Mouse (Mus musculus): ENCODE measurements around the gene 0610040J01Rik.
"Not testable (repeated sequence)": the region's sequence is repeated elsewhere in the genome, so short reads cannot be mapped to it uniquely, and the experiment has no call there.

The 0610040J01Rik gene

GRCm38 (mm10) chr5:63828380-63829185, 16.4 kb downstream of the 0610040J01Rik start:
- DNase-seq (ENCODE audit: low read depth), result no peak

DNA sequence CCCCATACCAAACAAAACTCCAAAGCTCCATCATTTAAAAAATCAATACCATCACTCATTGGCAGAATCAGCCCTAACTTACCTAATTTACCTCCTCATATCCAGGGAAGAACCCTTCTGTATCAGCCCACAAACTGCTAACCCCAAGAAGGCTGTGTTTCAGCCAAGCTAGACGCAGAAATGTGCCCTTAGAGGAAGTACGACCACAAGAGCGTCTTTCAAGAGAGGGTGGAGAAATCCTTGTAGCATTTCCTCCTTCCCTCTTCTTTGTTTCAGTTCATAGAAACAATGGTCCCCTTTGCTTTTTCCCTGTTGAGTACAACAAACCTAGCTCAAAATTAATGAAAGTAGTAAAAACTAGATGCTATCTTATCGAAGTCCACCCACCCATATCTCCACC, 18.9 kb downstream of the 0610040J01Rik start:
- DNase-seq (ENCODE audit: low read depth), result no peak

- no peak for DNase-seq (ENCODE audit: low read depth)
These were observed 21.8 kb downstream of the 0610040J01Rik start for GRCm38 (mm10) chr5:63833955-63834354.

- no peak for DNase-seq (ENCODE audit: low read depth)
These were observed 22.3 kb downstream of the 0610040J01Rik start for GRCm38 (mm10) chr5:63834435-63834834.

DNA sequence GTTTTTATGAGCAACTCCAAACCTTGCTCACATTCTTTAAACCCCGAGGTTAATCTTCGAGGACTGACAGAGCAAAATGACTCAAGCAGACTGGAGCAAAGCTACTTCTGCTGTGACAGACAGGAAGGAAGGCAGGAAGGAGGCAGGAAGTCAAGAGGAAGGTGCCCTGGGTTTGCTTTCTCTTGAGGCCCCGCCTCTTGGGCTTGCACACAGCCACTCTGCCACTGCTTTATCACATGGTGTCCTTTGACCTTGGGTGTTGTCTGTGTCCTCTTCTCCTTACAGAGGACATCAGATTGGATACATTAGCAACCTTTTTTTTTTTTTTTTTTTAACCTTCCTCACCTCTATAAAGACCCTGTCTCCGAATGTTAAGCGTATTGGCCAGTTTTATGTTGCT, 25.0 kb downstream of the 0610040J01Rik start:
- DNase-seq (ENCODE audit: low read depth), result no peak

DNA sequence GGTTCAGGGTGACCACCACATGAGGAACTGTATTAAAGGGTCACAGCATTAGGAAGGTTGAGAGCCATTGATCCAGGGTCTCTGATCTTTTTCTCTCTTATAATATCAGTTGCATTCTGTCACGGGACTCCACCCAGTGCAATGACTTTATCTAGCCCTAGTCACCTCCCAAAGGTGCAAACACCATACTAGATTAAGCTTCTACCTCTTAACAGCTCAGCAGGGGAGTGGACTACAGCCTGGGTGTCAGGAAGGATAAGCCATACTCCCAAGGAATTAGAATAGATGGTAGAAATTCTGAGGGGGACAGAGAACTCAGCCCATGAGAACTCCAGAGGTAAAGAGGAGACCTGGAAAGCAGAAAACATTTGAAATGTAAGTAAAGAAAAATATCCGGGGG, 25.7 kb downstream of the 0610040J01Rik start:
- no peak for DNase-seq (ENCODE audit: low read depth)

DNA sequence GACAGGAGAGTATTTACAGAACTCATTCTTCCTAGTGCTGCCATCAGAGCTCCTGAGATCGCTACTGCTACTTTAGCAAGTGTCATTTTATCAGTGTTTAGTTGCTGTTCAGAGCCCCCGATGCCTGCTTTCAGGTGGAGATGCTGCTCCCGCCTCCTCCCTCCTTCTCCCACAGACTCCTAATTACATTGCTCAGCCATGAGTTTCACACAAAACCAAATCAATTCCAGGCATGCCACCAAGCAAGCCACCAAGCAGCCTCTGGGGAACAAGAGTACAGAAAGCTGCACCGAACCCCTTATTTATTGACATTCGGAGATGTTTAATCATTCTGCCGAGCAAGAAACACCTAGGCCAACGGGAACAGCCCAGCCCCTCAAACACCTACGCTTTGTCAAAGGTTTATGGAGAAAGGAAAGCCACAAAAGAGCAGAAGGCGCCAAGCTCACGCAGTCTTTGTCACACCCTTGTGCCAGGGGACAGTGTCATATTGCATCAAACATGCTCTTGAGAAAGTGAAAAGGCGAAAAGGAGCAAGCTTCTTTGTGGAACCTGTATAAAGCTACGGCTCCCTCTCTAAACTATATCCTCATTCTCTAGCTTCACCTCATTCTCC, 27.7 kb downstream of the 0610040J01Rik start:
- no peak for DNase-seq (ENCODE audit: low read depth)

DNA sequence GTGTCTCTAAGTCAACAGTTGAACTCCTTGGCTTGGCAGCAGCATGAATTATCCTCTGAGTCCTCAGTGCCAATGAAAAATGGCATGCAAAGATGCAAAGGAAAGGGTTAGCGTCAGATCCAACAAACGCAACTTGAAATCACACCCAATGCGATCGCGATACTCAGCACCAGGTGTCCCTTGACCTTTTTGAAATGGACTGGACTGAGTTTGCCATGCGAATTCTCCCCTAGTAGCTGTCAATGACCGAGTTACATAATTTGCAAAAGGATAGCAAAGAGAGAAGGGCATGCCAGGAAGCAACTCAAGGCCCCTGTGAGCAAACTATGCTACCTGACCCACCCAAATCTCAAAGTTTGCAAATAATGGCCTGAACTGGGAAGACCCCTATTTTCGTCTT, 34.9 kb downstream of the 0610040J01Rik start:
- DNase-seq (ENCODE audit: low read depth), result no peak

- no peak for DNase-seq (ENCODE audit: low read depth)
These were observed 35.5 kb downstream of the 0610040J01Rik start for GRCm38 (mm10) chr5:63847541-63848226.

DNA sequence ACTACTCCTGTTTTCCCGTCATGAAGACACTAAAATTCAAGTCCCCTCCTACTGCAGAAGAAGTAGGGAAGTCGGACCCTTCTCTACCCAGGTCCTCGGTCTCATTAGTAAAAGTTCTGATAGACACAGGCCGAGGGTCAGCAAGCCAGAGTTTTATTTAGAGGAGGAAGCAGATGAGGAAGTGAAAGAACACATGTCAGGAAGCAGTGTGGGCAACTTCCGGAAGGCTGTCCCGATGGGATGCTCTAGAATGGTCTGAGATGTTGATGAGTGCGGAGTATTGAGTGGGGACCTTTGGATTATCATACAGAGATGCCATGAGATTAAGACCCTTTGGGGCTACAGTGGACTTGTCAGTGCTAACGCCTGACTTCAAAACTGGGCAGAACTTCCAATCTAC, 46.7 kb downstream of the 0610040J01Rik start:
- no peak for DNase-seq (ENCODE audit: low read depth)

DNA sequence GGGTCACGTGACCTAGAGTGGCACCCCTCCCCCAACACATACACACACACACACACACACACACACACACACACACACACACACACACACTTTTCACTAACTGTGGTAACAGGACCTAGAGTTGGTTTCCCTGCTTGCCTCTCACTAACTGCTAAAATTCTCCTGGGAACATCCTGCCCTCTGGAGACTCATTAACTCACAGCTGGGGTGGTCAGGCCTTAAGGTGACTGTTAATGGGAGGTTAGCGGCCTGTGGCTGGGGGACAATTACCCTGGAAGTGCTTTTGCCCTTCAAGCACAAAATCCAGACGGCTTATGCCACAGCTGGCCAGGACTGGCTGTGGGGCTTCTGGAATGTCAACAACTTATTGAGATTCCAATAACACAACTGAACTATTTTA, 55.3 kb downstream of the 0610040J01Rik start:
- DNase-seq (ENCODE audit: low read depth), result no peak

GRCm38 (mm10) chr5:63872176-63872932, 60.2 kb downstream of the 0610040J01Rik start:
- DNase-seq (ENCODE audit: low read depth), result no peak

DNA sequence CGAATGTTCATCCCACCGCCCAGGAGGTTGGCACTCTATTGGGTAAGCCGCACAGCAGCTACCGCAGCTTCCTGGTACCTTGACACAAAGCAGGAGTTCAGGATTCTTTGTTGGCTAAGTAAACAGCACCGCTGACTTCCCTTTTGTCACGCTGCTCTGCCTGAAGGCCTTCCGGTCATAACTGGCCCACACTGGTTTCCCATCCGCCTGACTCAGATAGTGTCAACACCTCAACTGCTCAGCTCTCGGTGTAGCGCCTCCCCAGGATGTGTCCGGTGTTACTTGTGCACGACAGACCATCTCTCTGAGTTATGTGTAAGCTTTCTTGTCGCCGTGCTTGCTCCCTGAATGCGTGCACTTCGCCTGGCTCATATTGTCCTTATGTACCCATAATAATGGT, 62.7 kb downstream of the 0610040J01Rik start:
- DNase-seq (ENCODE audit: low read depth), result no peak

DNA sequence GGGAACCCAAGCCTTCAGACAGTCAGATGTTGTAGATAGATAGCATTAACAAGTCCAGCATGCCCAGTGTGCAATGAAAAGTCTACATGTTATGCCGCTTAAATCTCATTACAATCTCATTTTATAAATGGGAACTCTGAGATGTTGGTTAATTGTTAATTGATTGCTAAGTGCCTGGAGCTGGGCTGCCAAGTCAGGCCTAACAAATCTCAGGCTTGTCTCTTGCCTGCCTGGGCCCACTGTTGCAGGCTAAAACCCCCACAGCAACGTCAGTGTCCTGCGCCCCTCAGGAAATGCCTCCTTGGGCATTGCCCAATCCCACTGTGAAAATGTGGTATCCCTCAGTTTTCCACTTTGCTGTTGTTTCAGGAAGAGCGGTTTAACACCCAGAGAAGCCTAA, 63.9 kb downstream of the 0610040J01Rik start:
- no peak for DNase-seq (ENCODE audit: low read depth)

GRCm38 (mm10) chr5:63879026-63879425, 66.9 kb downstream of the 0610040J01Rik start:
- DNase-seq (ENCODE audit: low read depth), result no peak

- no peak for DNase-seq (ENCODE audit: low read depth)
These were observed 74.1 kb downstream of the 0610040J01Rik start for GRCm38 (mm10) chr5:63886292-63886691.

GRCm38 (mm10) chr5:63886709-63887108, 74.5 kb downstream of the 0610040J01Rik start:
- DNase-seq (ENCODE audit: low read depth), result no peak

DNA sequence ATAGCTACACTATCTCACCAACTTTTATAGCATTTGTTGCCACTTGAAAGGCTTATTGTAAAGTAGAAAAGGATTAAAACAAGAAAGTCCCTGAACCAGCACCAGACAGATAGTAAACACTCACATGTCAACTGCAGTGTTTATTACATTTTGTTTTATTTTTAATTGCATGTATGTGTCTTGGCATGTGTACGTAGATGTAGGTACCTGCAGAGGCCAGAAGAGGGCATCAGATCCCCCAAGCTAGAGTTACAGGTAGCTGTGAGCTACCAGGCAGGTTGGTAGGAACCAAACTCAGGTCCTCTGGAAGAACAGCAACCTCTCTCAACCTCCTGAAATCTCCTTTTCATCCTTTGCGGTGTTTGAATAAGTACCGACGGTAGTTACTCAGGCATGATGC, 74.9 kb downstream of the 0610040J01Rik start:
- no peak for DNase-seq (ENCODE audit: low read depth)

GRCm38 (mm10) chr5:63891241-63891640, 79.1 kb downstream of the 0610040J01Rik start:
- no peak for DNase-seq (ENCODE audit: low read depth)

DNA sequence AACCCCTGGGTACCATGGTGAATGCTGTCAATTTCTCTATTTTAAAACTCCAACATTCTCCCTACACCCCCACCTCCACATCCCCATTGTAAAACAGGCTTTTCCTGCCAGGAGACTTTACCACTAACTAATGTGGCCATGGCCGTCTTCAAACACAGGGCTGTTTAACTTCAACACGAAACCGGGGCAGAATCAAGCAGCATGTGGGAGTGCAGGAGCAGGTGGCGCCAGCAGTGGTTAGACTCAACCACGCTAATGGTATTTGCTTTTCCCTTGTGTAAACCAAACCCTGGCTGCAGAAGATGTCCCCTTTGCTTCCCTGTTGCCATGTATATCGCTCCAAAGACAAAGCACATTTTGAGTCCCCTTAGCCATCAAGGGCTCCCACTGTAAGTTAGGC, 79.7 kb downstream of the 0610040J01Rik start:
- no peak for DNase-seq (ENCODE audit: low read depth)

DNA sequence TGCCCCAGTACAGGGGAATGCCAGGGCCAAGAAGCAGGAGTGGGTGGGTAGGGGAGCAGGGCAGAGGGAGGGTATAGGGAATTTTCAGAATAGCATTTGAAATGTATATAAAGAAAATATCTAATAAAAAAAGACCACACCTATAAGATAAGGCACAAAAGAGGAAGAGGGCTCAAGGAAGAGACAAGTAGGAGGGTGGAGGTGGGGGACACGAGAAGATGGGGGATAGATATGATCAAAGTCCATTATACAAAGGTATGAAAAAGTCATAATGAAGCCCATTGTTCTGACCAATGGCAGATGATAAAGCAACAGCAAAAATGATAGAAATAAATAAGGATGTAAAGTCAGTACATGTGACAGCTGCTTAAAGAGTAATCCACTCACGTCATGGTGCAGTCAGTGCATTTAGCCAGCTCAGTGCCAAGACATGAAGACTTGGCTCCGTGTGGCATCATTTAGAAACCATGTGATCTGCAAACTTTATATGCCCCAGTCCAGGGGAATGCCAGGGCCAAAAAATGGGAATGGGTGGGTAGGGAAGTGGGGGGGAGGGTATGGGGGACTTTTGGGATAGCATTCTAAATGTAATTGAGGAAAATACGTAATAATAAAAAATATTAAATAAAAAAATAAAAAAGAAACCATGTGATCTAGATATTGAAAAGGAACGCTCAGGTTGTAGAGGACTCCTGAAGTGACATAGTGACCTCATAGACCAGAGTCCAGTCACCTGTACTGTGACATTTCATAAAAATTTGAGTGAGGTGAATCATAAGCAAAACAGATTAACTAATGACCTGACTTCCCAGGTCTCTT, 85.0 kb downstream of the 0610040J01Rik start:
- DNase-seq (ENCODE audit: low read depth), result not testable (repeated sequence)

GRCm38 (mm10) chr5:63897820-63898110, 85.6 kb downstream of the 0610040J01Rik start:
- DNase-seq (ENCODE audit: low read depth), result no peak
